Mouse (Mus musculus) megakaryocyte, embryonic 14.5 days (primary cell): ENCODE measurements around the gene Cacna2d4.

Source experiments
- FLI1 ChIP-seq: IDR thresholded peaks from 2 replicates; pipeline ENCODE4 v1.6.1; 2012; ENCODE audit warnings: low read length, inconsistent platforms, mixed read lengths
- GATA1 ChIP-seq: IDR thresholded peaks from 3 replicates; pipeline ENCODE4 v1.6.1; 2012; ENCODE audit warnings: mixed read lengths, low read length, inconsistent platforms, borderline replicate concordance

DNA sequence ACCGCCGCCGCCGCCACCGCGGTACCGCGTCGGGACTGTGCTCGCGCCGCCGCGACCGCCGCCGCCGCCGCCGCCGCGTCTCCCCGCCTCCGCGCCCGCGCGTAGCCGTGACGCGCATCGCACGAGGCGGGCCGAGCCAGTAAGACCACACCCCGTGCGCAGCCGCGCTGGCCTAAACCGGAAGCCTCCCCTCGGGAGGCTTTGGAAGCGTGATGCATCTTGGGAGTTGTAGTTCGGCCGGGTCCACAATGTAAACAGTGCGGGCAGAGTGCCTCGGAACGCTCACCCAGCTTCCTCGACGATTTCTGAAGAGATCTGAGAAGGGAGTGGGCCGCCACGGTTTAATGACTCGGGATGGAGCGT, 152.3 kb downstream of the Cacna2d4 start:
- no peak for TF ChIP-seq GATA1
- no peak for TF ChIP-seq FLI1
